Mouse (Mus musculus) midbrain, embryonic 14.5 days (tissue): ENCODE data around the gene Bloc1s5. TPM values are rescaled to one million over a fixed set of nuclear protein-coding genes. Genes with fewer than 3 reads are reported as not detected.
"Not testable (repeated sequence)": the region's sequence is repeated elsewhere in the genome, so short reads cannot be mapped to it uniquely, and the experiment has no call there.

Source experiments
- ATAC-seq: fragments of 200-750 bp; cut with Nextera tagmentation; 2 replicates; pipeline ENCODE4 v1.8.0; 2017; ENCODE audit warnings: moderate number of reproducible peaks, moderate library complexity; ENCODE audit not compliant: low FRiP score, low TSS enrichment
- DNase-seq: peaks from one replicate; pipeline ENCODE4 v3.0.0-alpha.2; 2015
- H3K27ac ChIP-seq: fragments of 300-500 bp; sonication (generic); replicated peaks from 2 replicates; pipeline ENCODE4 v1.5.1; 2014; ENCODE audit warnings: mild to moderate bottlenecking, low read depth, low read length, moderate library complexity
- H3K27me3 ChIP-seq: fragments of 300-500 bp; sonication (generic); 2 replicates; pipeline ENCODE4 v1.6.1; 2014; ENCODE audit warnings: low read length, control low read depth, mixed read lengths; ENCODE audit not compliant: control insufficient read depth, insufficient read depth
- H3K36me3 ChIP-seq: fragments of 300-500 bp; sonication (generic); 2 replicates; pipeline ENCODE4 v1.6.1; 2014; ENCODE audit warnings: low read length, control low read depth; ENCODE audit not compliant: control insufficient read depth, insufficient read depth
- H3K4me1 ChIP-seq: fragments of 300-500 bp; sonication (generic); 2 replicates; pipeline ENCODE4 v1.6.1; 2014; ENCODE audit warnings: mild to moderate bottlenecking, antibody characterized with exemption, low read length, control low read depth; ENCODE audit not compliant: control insufficient read depth, insufficient read depth
- H3K4me2 ChIP-seq: fragments of 300-500 bp; sonication (generic); 2 replicates; pipeline ENCODE4 v1.6.1; 2014; ENCODE audit warnings: mild to moderate bottlenecking, low read length, moderate library complexity
- H3K4me3 ChIP-seq: fragments of 300-500 bp; sonication (generic); replicated peaks from 2 replicates; pipeline ENCODE4 v1.5.1; 2014; ENCODE audit warnings: low read depth, low read length
- H3K9ac ChIP-seq: fragments of 300-500 bp; sonication (generic); replicated peaks from 2 replicates; pipeline ENCODE4 v1.6.1; 2014; ENCODE audit warnings: mild to moderate bottlenecking, low read length, moderate library complexity
- H3K9me3 ChIP-seq: fragments of 300-500 bp; sonication (generic); 2 replicates; pipeline ENCODE4 v1.6.1; 2016; ENCODE audit warnings: low read length, control low read depth, mixed read lengths; ENCODE audit not compliant: control insufficient read depth
- WGBS: fragments of 180-500 bp; shearing (Covaris S2); extraction: QIAGEN DNeasy Blood & Tissue Kit; methylation state at CpG from one replicate; pipeline ENCODE4 v1.1.7; 2014; 5-methylcytosine and 5-hydroxymethylcytosine counted together
- polyA plus RNA-seq: library from polyadenylated mRNA; unstranded; fragments of >200 nt; fragmentation: Nextera tagmentation; extraction: Ambion mirVana; gene quantifications from 2 replicates; pipeline ENCODE4 v1.2.1, GENCODE M21; 2014

Bloc1s5 gene
- polyA plus RNA-seq, 1 experiment from 2014 or later, result 25.5 TPM

DNA sequence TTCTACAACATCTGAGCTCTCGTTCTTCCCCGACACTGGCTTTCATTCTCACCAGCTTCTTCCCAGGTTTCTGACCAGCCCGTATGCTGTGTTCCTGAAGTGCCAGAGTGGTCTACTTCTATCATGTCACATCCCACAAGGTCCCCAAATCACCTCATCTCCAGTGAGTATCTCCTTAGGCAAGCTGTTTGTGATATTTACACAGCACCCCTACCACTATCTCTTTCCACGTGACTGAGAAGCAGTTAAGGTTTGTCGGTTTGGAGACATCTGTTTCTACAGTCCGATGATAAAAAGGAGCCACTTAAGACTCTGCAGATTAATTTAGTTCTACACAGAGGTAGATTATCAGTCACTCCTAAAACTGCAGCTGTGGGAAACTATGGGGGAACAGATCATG, 2.4 kb downstream of the Bloc1s5 start:
- H3K9ac ChIP-seq, result no peak overlapping the region
- no peak for ATAC-seq
- peaks cover 5% of the 10 kb centered on the region; the same call in 1 of the 2 replicates for H3K36me3 ChIP-seq
- 92% methylated on average over 6 of the region's 6 CpGs for WGBS
- H3K4me2 ChIP-seq, result no peak overlapping the region
- no peaks in the 10 kb centered on the region for H3K9me3 ChIP-seq
- H3K27ac ChIP-seq, result no peak overlapping the region
- H3K4me3 ChIP-seq, result no peak overlapping the region
- 0 out of 2 replicates have a peak, but pooled peaks cover 2% of the 10 kb centered on the region for H3K4me1 ChIP-seq
- no peak for DNase-seq
- no peaks in the 10 kb centered on the region for H3K27me3 ChIP-seq

DNA sequence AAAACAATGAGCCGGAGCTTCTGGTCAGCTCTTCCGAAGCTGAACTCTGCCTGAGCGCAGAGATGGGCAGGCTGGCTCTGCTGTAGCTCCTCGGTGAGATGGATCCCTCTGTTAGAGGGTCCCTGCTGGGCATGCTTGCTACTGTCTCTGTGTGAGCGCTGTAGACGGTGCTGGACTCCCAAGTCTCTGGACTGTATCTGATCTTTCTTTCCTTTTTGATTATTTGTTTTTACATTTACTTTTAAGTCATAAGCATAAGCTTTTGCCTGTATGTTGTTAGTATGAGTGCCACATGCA, 8.7 kb downstream of the Bloc1s5 start:
- H3K9me3 ChIP-seq, result no peaks in the 10 kb centered on the region
- no peaks in the 10 kb centered on the region for H3K4me1 ChIP-seq
- H3K36me3 ChIP-seq, result peaks cover 16% of the 10 kb centered on the region
- no peak overlapping the region for H3K27ac ChIP-seq
- H3K27me3 ChIP-seq, result no peaks in the 10 kb centered on the region
- H3K9ac ChIP-seq, result no peak overlapping the region
- H3K4me3 ChIP-seq, result no peak overlapping the region
- H3K4me2 ChIP-seq, result no peak overlapping the region
- no peak for DNase-seq
- no peak for ATAC-seq
- WGBS, result 15% methylated on average over 6 of the region's 6 CpGs

DNA sequence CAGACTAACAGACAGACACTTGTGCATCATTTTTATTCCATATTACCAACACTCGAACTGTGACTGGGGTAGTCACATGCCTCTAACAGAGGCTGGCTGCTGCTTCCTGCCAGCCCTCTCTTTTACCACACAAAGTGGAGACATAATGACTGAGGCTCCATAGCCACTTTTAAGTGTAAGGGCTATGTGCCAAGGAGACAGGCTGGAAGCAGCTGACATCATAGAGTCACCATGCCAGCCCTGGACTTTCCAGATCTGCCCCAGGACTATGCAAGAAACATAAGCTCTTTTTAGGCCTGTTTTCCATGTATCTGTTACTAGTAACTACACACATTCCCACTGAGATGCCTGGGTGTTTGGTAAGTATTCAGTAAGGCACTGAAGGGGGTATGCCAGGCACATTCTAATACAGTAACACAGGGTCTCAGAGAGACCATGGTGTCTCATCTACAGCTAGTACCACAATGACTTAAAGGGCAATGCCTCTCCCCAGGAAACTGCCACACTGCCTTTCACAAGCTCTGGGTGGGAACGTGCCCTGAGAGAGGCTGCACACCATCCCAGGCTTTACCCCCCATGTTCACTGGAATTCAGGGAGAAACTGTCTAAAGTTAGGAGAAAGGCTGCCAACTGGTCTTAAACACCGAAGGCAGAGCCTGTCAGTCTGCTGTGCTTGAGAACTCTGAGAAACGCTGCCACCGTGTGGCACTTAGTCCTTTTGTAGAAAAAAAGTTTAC, 9.2 kb downstream of the Bloc1s5 start:
- no peak overlapping the region for H3K27ac ChIP-seq

DNA sequence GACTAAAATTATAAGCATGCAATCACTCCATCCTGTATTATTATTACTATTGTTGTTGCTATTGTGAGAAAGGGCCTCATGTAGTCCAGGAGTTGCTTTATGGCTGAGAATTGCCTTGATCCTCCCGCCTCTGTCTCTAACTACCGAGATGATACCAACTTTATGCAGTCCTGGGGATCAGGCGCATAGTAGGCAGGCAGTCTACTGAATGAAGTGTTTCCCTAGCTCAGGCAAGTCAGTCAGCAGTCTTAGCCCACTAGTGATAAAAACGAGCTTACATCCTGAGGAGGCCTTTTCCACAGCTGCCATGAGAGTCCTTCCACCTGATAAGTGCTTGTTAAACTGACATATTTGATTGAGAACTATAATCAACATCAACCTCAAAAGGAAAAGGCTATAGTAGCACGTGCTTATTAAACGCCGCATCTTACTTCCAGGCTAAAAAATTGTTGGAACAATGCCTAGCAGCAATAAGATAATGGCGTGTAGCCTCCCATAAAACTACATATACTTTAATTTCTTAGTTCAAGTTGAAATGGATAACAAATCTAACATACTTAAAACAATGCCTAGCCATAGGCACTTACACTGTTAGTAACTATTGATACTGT, 10.5 kb downstream of the Bloc1s5 start:
- WGBS, result 94% methylated on average over 8 of the region's 8 CpGs
- H3K9ac ChIP-seq, result no peak overlapping the region
- ATAC-seq (no peak), DNase-seq (no peak)
- H3K27ac ChIP-seq, result no peak overlapping the region
- no peaks in the 10 kb centered on the region for H3K27me3 ChIP-seq
- H3K4me1 ChIP-seq, result no peaks in the 10 kb centered on the region
- no peak overlapping the region for H3K4me3 ChIP-seq
- H3K4me2 ChIP-seq, result no peak overlapping the region
- H3K9me3 ChIP-seq, result no peaks in the 10 kb centered on the region
- H3K36me3 ChIP-seq, result peaks cover 11% of the 10 kb centered on the region

More for the DNA sequence above, 9.2 kb downstream of the Bloc1s5 start:
- Histone ChIP-seq H3K4me2 (no peak overlapping the region), H3K9me3 (no peaks in the 10 kb centered on the region), H3K4me1 (no peaks in the 10 kb centered on the region), H3K27me3 (no peaks in the 10 kb centered on the region), H3K36me3 (peaks cover 16% of the 10 kb centered on the region), H3K4me3 (no peak overlapping the region), H3K9ac (no peak overlapping the region)
- no peak for ATAC-seq
- DNase-seq, result peak; percentile 75
- 26% methylated on average over 5 of the region's 5 CpGs for WGBS

DNA sequence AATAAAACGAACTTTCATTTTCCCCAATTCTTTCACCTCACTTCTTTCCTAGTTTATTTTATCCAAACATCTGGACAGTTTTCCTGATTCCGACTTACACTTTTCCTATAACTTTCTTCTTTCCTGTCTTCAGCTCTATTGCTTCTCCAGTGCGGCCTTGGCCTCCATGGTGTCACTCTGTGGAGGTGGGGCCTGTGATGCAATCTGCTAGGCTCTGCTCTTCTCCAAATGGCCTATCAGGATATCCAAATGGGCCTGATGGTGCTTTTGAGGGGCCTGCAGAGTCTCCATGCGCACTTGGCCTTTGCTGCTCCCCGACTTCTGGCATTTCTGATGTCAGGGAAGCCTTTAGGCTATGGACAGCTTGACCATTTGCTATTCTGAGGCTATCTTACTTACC, 11.6 kb downstream of the Bloc1s5 start:
- 97% methylated on average over 5 of the region's 5 CpGs for WGBS
- Histone ChIP-seq H3K9me3 (no peaks in the 10 kb centered on the region), H3K4me2 (no peak overlapping the region), H3K4me3 (no peak overlapping the region), H3K36me3 (peaks cover 15% of the 10 kb centered on the region), H3K9ac (no peak overlapping the region), H3K27me3 (no peaks in the 10 kb centered on the region), H3K27ac (no peak overlapping the region), H3K4me1 (no peaks in the 10 kb centered on the region)
- ATAC-seq (no peak), DNase-seq (no peak)

DNA sequence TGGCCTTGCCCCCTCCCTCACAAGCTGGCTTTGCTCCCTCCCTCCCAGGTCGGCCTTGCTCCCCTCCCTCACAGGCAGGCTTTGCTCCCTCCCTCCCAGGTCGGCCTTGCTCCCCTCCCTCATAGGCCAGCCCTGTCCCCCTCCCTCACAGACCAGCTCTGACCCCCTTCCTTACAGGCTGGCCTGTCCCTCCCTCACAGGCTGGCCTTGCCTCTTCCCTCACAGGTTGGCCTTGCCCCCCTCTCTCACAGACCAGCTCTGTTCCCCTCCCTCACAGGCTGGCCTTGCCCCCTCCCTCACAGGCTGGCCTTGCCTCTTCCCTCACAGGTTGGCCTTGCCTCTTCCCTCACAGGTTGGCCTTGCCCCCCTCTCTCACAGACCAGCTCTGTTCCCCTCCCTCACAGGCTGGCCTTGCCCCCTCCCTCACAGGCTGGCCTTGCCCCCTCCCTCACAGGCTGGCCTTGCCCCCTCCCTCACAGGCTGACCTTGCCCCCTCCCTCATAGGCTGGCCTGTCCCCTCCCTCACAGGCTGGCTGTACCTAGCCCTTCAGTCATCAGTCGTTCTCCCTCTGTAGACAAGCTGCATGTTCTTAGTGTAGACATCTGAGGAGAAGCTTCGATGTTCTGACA, 16.8 kb downstream of the Bloc1s5 start:
- H3K27me3 ChIP-seq, DNase-seq, H3K4me3 ChIP-seq, H3K4me2 ChIP-seq, H3K27ac ChIP-seq, H3K9ac ChIP-seq, ATAC-seq, H3K9me3 ChIP-seq, H3K4me1 ChIP-seq: not testable (repeated sequence)
- peaks cover 13% of the 10 kb centered on the region for H3K36me3 ChIP-seq
- 85% methylated on average over 4 of the region's 4 CpGs for WGBS

DNA sequence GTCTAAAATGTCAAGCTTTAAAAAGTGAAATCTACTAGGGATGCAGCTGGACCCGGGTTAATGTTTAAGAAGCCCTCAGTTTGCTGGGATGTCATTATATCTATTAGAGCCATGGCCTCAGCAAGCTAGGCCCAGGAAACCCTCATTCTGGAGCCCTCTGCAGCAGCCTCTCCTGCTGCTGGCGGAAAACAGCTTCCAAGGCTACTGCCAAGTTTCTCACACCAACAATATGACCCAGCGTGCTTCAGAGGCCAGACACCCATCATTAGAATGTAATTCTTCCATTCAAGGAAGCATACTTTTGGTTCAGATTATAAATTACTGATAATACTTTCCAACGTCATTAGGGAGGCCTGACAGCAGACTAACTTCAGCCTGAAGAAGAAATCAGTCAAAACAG, 18.0 kb downstream of the Bloc1s5 start:
- H3K4me2 ChIP-seq, result no peak overlapping the region
- WGBS, result 92% methylated on average over 4 of the region's 4 CpGs
- ATAC-seq, result no peak

DNA sequence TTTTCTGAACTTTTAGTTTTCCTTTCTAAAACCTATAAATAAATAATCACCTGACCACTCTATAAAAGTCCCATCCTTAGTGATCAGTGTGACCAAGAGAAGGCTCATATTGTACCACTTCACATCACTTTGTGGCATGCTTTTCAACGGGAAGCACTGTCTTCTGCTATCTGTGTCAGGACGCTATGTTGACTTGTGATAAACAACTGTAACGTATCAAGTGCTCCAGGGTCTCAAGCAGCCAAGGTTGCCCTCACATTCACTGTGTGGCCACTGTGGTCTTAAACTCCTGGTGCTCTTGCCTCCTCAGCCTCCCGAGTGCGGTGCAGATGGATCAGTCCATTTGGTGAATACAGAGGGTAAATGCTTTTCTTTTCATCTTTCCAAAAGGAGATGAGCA, 19.3 kb downstream of the Bloc1s5 start:
- no peaks in the 10 kb centered on the region for H3K4me1 ChIP-seq
- ATAC-seq (no peak), DNase-seq (no peak)
- 90% methylated on average over 5 of the region's 5 CpGs for WGBS
- H3K27ac ChIP-seq, result no peak overlapping the region
- H3K9ac ChIP-seq, result no peak overlapping the region
- no peaks in the 10 kb centered on the region for H3K9me3 ChIP-seq
- no peaks in the 10 kb centered on the region for H3K27me3 ChIP-seq
- no peak overlapping the region for H3K4me2 ChIP-seq
- peaks cover 29% of the 10 kb centered on the region for H3K36me3 ChIP-seq
- no peak overlapping the region for H3K4me3 ChIP-seq

More for the DNA sequence above, 18.0 kb downstream of the Bloc1s5 start:
- H3K4me1 ChIP-seq, result no peaks in the 10 kb centered on the region
- no peaks in the 10 kb centered on the region for H3K9me3 ChIP-seq
- H3K4me3 ChIP-seq, result no peak overlapping the region
- H3K36me3 ChIP-seq, result peaks cover 21% of the 10 kb centered on the region
- no peak overlapping the region for H3K9ac ChIP-seq
- no peaks in the 10 kb centered on the region for H3K27me3 ChIP-seq
- no peak overlapping the region for H3K27ac ChIP-seq
- DNase-seq, result no peak

DNA sequence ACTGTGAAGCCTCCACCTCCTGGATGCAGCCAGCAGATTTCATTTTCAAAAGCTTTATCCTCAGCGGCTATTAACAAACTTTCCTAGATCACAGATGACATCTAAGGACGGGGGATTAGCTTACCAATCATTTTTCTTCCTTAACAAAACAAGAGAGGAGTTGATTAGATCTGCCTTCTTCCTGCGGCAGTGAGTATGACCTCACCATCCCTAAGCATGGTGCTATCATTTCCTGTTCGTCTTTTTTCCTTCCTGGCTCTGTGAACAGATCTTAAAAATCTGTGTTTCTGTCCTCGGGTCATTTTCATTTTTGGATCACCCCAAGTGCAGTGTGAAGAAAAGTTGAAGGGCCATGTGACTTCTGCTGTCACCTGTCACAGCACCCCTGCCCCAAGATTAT, 20.6 kb downstream of the Bloc1s5 start:
- Histone ChIP-seq H3K4me3 (no peak overlapping the region), H3K9me3 (no peaks in the 10 kb centered on the region), H3K9ac (no peak overlapping the region), H3K27ac (no peak overlapping the region), H3K36me3 (peaks cover 34% of the 10 kb centered on the region), H3K27me3 (no peaks in the 10 kb centered on the region), H3K4me2 (no peak overlapping the region), H3K4me1 (no peaks in the 10 kb centered on the region)
- WGBS, result 80% methylated on average over 5 of the region's 5 CpGs
- ATAC-seq (no peak), DNase-seq (no peak)
